In genomic region chr11:108409876-108410644, GRCm38 (mm10) we compare ENCODE assay signal across 17 mouse cellular contexts. TPM values are rescaled to one million over a fixed set of nuclear protein-coding genes. Genes with fewer than 3 reads are reported as not detected.
A peak's percentile ranks its signal among the peaks of the same experiment; 100 is the strongest.
DNase-seq lines count a peak whose midpoint lies in the region; ATAC-seq lines count a peak whose summit lies in the region.
"Had no signal": no experiment of that assay in that cellular context is flagged by ENCODE, and none has a peak within 500 bp of the region (broad histone marks: within the 10 kb centered on the region; RNA-seq: fewer than 3 reads in every experiment).

No protein-coding gene starts in this region.

- H3K4me3 ChIP-seq in forebrain, embryonic 11.5 days (ENCODE audit: low read depth, low read length) = no peak overlapping the region
- H3K4me3 ChIP-seq in forebrain, embryonic 10.5 days = no peak overlapping the region
- H3K4me3 ChIP-seq in midbrain, embryonic 12.5 days = no peak overlapping the region
- H3K4me3 ChIP-seq in midbrain, embryonic 10.5 days = no peak overlapping the region
- H3K4me3 ChIP-seq in embryonic facial prominence, embryonic 14.5 days (ENCODE audit: low read depth, low read length) = no peak overlapping the region
- H3K4me3 ChIP-seq: embryonic facial prominence, embryonic 15.5 days; gastrocnemius, adult 2 months; stomach, embryonic 15.5 days had no signal

- no peaks in the 10 kb centered on the region for H3K36me3 ChIP-seq in forebrain, embryonic 11.5 days (ENCODE audit: control insufficient read depth, insufficient read depth, low read length)
- H3K36me3 ChIP-seq in forebrain, embryonic 10.5 days (replicated peaks) = no peaks in the 10 kb centered on the region
- H3K36me3 ChIP-seq in midbrain, embryonic 12.5 days = no peaks in the 10 kb centered on the region
- H3K36me3 ChIP-seq in midbrain, embryonic 10.5 days = no peaks in the 10 kb centered on the region
- H3K36me3 ChIP-seq in embryonic facial prominence, embryonic 14.5 days (ENCODE audit: control insufficient read depth, insufficient read depth, low read length) = no peaks in the 10 kb centered on the region
- H3K36me3 ChIP-seq: embryonic facial prominence, embryonic 15.5 days; stomach, embryonic 15.5 days had no signal

- no peak overlapping the region for H3K9ac ChIP-seq in forebrain, embryonic 11.5 days (ENCODE audit: low read length)
- H3K9ac ChIP-seq in midbrain, embryonic 12.5 days (replicated peaks) = no peak overlapping the region
- H3K9ac ChIP-seq in embryonic facial prominence, embryonic 14.5 days (ENCODE audit: low read depth, low read length) = no peak overlapping the region
- H3K9ac ChIP-seq: embryonic facial prominence, embryonic 15.5 days; stomach, embryonic 15.5 days had no signal

- 60% methylated on average over 7 of the region's 9 CpGs for WGBS in forebrain, embryonic 11.5 days
- 80% methylated on average over 8 of the region's 9 CpGs for WGBS in forebrain, embryonic 10.5 days
- 65% methylated on average over 8 of the region's 9 CpGs for WGBS in midbrain, embryonic 12.5 days
- WGBS in midbrain, embryonic 10.5 days = 78% methylated on average over 8 of the region's 9 CpGs
- 49% methylated on average over 7 of the region's 9 CpGs for WGBS in embryonic facial prominence, embryonic 14.5 days

- no peak for DNase-seq in forebrain, embryonic 11.5 days (ENCODE audit: low spot score)
- no peak for DNase-seq in forebrain, embryonic 10.5 days (ENCODE audit: extremely low spot score, low spot score)
- no peak for DNase-seq in midbrain, embryonic 10.5 days (ENCODE audit: low spot score)
- peak; percentile 27 for DNase-seq in embryonic facial prominence, embryonic 14.5 days (ENCODE audit: low spot score)
- DNase-seq in left cerebral cortex, postnatal 25 days (ENCODE audit: low spot score in 2 of 2) = peak; percentile 24 to 91
- no peak for DNase-seq in cerebellum, postnatal 36 days
- no peak for DNase-seq in heart, postnatal 36 days
- DNase-seq: cerebellum, adult 9-10 months; gastrocnemius, adult 2 months; heart, postnatal 14 days; kidney, postnatal 14 days; lung, adult 18-20 months; thymus, postnatal 25 days had no signal

- no peaks in the 10 kb centered on the region; the same call in 1 of the 2 replicates for H3K4me1 ChIP-seq in forebrain, embryonic 11.5 days (replicated peaks; ENCODE audit: control insufficient read depth, insufficient read depth, low read length)
- H3K4me1 ChIP-seq in forebrain, embryonic 10.5 days = peaks cover 7% of the 10 kb centered on the region; the same call in 1 of the 2 replicates
- peaks cover 4% of the 10 kb centered on the region for H3K4me1 ChIP-seq in midbrain, embryonic 12.5 days
- peaks cover 4% of the 10 kb centered on the region; the same call in 1 of the 2 replicates for H3K4me1 ChIP-seq in midbrain, embryonic 10.5 days
- H3K4me1 ChIP-seq in embryonic facial prominence, embryonic 14.5 days (ENCODE audit: control insufficient read depth, insufficient read depth, low read length) = no peaks in the 10 kb centered on the region
- H3K4me1 ChIP-seq: embryonic facial prominence, embryonic 15.5 days; stomach, embryonic 15.5 days had no signal

- H3K27ac ChIP-seq in forebrain, embryonic 11.5 days (ENCODE audit: low read depth, low read length) = 0 out of 2 replicates have a peak overlapping the region, but pooled peaks have one; percentile 15
- H3K27ac ChIP-seq in forebrain, embryonic 10.5 days = no peak overlapping the region
- H3K27ac ChIP-seq in midbrain, embryonic 12.5 days (replicated peaks) = 0 out of 2 replicates have a peak overlapping the region, but pooled peaks have one; percentile 30
- no peak overlapping the region for H3K27ac ChIP-seq in midbrain, embryonic 10.5 days (replicated peaks)
- no peak overlapping the region; the same call in 1 of the 2 replicates for H3K27ac ChIP-seq in embryonic facial prominence, embryonic 14.5 days (replicated peaks; ENCODE audit: low read depth, low read length)
- H3K27ac ChIP-seq: embryonic facial prominence, embryonic 15.5 days; gastrocnemius, adult 2 months; stomach, embryonic 15.5 days had no signal

- intact Hi-C loops in left cerebral cortex, postnatal 25 days (cut with DNase I) = no loop called here
- intact Hi-C loops in heart, postnatal 36 days (cut with DNase I) = no loop called here

- no peak; the same call in 1 of the 2 replicates for ATAC-seq in forebrain, embryonic 11.5 days (replicated peaks; ENCODE audit: low FRiP score)
- ATAC-seq in midbrain, embryonic 12.5 days (ENCODE audit: low FRiP score, low read depth) = peak; percentile 44; the same call in 1 of the 2 replicates
- ATAC-seq in embryonic facial prominence, embryonic 14.5 days (ENCODE audit: low read depth) = no peak
- ATAC-seq: intestine, postnatal 0 days had no signal

- H3K4me2 ChIP-seq in forebrain, embryonic 11.5 days (ENCODE audit: low read depth, low read length, severe bottlenecking) = no peak overlapping the region
- no peak overlapping the region for H3K4me2 ChIP-seq in midbrain, embryonic 12.5 days (replicated peaks)
- H3K4me2 ChIP-seq in embryonic facial prominence, embryonic 14.5 days (ENCODE audit: low read depth, low read length) = no peak overlapping the region
- H3K4me2 ChIP-seq: embryonic facial prominence, embryonic 15.5 days; stomach, embryonic 15.5 days had no signal

- no peaks in the 10 kb centered on the region for H3K27me3 ChIP-seq in forebrain, embryonic 11.5 days (ENCODE audit: control insufficient read depth, insufficient read depth, low read length)
- H3K27me3 ChIP-seq in forebrain, embryonic 10.5 days (ENCODE audit: poor library complexity, severe bottlenecking) = no peaks in the 10 kb centered on the region
- H3K27me3 ChIP-seq in midbrain, embryonic 12.5 days = no peaks in the 10 kb centered on the region
- H3K27me3 ChIP-seq in midbrain, embryonic 10.5 days (ENCODE audit: low read depth, poor library complexity, severe bottlenecking) = no peaks in the 10 kb centered on the region
- no peaks in the 10 kb centered on the region for H3K27me3 ChIP-seq in embryonic facial prominence, embryonic 14.5 days (replicated peaks; ENCODE audit: control insufficient read depth, insufficient read depth, low read length)
- H3K27me3 ChIP-seq: embryonic facial prominence, embryonic 15.5 days; stomach, embryonic 15.5 days had no signal

- no peaks in the 10 kb centered on the region for H3K9me3 ChIP-seq in forebrain, embryonic 11.5 days (ENCODE audit: control insufficient read depth, low read length)
- no peaks in the 10 kb centered on the region for H3K9me3 ChIP-seq in forebrain, embryonic 10.5 days
- no peaks in the 10 kb centered on the region for H3K9me3 ChIP-seq in midbrain, embryonic 12.5 days
- no peaks in the 10 kb centered on the region for H3K9me3 ChIP-seq in midbrain, embryonic 10.5 days (replicated peaks)
- no peaks in the 10 kb centered on the region for H3K9me3 ChIP-seq in embryonic facial prominence, embryonic 14.5 days (ENCODE audit: control insufficient read depth, low read length)
- H3K9me3 ChIP-seq: embryonic facial prominence, embryonic 15.5 days; stomach, embryonic 15.5 days had no signal

RNA-seq across cellular contexts. Expression of gene Cep112, which starts 14.9 kb away (rescaled TPM):
- polyA plus RNA-seq in forebrain, embryonic 11.5 days (2014; fragmentation: Nextera tagmentation; extraction: Ambion mirVana) = 15.2 and 16.9 TPM in 2 replicates
- polyA plus RNA-seq in forebrain, embryonic 10.5 days (2016; fragmentation: Nextera tagmentation; extraction: Ambion mirVana) = 12.0 and 14.7 TPM in 2 replicates
- 30.1 and 39.5 TPM in 2 replicates for polyA plus RNA-seq in midbrain, embryonic 12.5 days (2016; fragmentation: Nextera tagmentation; extraction: Ambion mirVana)
- polyA plus RNA-seq in midbrain, embryonic 10.5 days (2016; fragmentation: Nextera tagmentation; extraction: Ambion mirVana) = 13.3 and 15.6 TPM in 2 replicates
- polyA plus RNA-seq in embryonic facial prominence, embryonic 14.5 days (2014; fragmentation: Nextera tagmentation; extraction: Ambion mirVana) = 17.4 and 18.5 TPM in 2 replicates
- 1 to 10 TPM; 5.8 to 9.0 TPM for total RNA-seq in left cerebral cortex, postnatal 25 days (2021)
- 10 to 100 TPM; 10.4 to 14.3 TPM for total RNA-seq in heart, postnatal 36 days (2021)

Comparison
In these comparisons a context has a peak if more than half of its experiments do, and no peak if none do; other contexts are left out.
1. H3K27ac ChIP-seq: peak in forebrain, embryonic 11.5 days (single experiment) and midbrain, embryonic 12.5 days (single experiment); none in forebrain, embryonic 10.5 days (single experiment), midbrain, embryonic 10.5 days (single experiment) and embryonic facial prominence, embryonic 14.5 days (single experiment).
2. DNase-seq: peak in embryonic facial prominence, embryonic 14.5 days (single experiment) and left cerebral cortex, postnatal 25 days (2 of 2); none in forebrain, embryonic 11.5 days (single experiment), forebrain, embryonic 10.5 days (single experiment), midbrain, embryonic 10.5 days (single experiment), cerebellum, postnatal 36 days (0 of 2) and heart, postnatal 36 days (0 of 2).